Mouse (Mus musculus): ENCODE measurements at regions not wholly inside any gene's neighbourhood (a gene's known extent, or its start where the extent isn't known, plus 50 kb on each side); places are given as distances from the start of the nearest gene placed in this dataset.

DNA sequence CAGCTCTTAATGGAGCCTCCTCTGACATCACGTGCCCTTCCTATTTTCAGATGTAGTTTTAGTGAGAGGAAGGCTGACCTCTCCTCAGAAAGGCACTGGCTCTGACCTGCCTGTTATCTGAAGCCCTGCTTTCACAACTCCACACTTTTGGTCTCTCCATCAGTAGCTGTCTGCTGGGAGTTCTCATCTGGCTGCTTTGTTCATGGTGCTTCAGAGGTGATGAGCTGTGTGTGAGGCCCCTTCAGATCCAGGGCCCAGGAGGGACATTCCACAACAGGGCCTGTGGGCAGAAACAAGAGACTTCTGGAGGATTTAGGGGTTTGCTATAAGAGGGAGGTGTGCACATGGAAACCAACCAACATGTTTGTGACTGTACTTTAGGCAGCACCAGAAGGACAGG, 50.8 kb upstream of the Fhl2 start:
- DNase-seq (ENCODE audit: low spot score in 2 of 2) = no peak

DNA sequence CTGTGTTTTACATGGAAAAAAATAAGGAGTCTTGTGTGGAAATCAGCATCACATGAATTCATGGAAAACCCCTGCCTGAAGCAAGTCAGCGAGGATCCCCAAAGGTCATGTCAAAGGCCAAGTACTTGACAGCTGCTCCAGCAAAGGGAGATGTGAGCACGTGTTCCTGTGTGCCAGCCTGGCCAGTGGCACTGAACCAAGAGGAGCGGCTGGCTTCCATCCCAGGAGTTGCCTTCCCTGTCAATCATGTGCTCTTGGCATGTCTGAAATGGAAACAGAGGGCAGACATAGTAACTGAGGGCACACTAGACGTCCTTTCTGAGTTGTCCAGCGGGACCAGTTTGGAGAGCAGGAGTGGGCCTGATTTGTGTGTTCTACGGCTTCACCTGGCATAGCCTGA, 53.5 kb upstream of the Fhl2 start:
- DNase-seq (ENCODE audit: low spot score in 2 of 2) = no peak

DNA sequence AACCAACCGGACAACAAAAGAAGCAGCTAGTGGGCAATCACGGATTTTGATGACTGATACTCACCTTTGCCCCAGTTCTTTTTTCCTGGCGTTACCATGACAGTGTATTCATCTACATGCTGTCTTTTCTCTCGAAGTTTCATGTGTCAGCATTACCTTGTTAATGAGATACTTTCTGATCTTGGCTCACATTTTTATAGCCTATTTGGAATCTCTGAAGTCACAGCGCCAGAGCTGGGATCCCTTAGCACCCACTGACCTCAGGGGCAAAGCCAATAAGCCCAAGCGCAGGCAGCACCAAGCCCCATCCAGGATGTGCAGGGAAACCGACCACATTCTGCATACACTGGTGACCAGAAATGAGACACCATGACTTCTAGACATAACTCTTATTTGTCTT, 54.6 kb upstream of the Fhl2 start:
- DNase-seq (ENCODE audit: low spot score in 2 of 2) = no peak

DNA sequence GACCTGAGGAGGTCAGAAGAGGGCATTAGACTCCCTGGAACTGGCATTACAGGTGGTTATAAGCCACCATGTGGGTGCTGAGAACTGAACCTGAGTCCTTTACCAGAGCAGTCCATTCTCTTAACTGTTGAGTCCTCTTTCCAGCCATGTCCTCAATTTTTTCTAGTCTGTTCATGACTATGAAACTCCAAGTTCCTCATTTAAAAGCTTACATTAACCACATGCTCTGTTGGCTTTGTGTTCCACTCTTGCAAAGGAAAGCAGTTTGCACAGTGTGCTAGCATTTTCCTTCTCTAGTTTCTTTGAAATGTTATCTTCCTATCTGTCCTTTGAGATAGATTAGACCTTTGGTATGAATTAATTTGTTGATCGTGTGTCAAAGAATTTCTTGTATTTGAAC, 57.3 kb upstream of the Fhl2 start:
- DNase-seq (ENCODE audit: low spot score in 2 of 2) = no peak

DNA sequence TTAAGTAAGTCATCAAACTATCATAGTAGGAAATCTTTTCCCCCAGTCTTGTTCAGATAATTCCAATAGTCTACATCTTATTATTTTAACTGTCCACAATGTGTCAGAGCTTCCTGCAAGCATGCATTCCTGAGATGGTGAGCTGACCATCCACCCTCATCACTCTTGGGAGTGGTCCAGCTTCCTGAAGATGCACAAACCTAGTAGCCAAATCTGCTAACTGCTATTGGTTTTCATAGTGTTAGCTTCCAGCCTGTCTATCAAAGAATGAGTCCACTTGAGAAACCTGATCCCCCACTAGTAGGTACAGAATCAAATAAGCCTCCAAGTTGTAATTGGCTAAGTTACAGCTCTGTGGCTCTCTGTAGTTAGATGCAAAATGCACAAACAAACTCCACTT, 59.3 kb upstream of the Fhl2 start:
- no peak for DNase-seq (ENCODE audit: low spot score in 2 of 2)

DNA sequence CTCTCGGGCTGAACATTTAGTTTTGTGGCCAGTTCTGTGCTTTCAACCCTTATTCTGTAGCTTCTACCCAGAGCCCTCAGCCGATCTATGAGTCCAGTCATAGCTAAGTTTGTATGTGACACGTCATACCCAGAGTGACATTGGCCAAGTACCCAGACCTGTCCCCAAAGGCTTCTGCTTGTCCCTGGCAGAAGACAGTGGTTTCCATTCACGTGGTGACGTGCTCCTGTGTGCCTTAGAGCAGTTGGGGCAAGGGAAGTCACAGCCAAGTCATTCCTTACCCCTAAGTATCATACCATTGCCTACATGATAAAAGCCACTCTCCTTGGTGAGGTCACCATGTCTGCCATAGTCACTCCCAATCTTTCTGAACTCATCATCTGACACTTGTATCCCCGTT, 61.1 kb upstream of the Fhl2 start:
- no peak for DNase-seq (ENCODE audit: low spot score in 2 of 2)

DNA sequence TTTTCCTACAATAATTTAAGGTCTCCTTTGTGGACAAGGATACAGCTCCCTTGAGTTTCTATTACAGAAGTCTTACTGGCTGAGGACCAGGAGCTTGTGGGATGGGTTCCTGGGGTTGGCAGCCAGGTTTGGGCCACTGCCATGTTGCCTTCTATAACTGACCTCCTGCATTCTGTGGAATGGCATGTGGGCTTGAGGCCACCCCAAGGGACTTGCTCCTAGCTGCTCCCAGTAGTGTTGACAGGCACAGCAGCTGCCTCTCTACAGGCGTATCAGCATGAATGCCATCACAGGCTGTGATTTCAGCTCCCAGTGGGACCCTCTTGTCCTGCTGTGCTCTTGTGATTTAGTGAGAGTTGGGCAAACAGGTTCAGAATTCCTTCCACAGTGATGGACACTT, 63.1 kb upstream of the Fhl2 start:
- DNase-seq (ENCODE audit: low spot score in 2 of 2) = no peak

DNA sequence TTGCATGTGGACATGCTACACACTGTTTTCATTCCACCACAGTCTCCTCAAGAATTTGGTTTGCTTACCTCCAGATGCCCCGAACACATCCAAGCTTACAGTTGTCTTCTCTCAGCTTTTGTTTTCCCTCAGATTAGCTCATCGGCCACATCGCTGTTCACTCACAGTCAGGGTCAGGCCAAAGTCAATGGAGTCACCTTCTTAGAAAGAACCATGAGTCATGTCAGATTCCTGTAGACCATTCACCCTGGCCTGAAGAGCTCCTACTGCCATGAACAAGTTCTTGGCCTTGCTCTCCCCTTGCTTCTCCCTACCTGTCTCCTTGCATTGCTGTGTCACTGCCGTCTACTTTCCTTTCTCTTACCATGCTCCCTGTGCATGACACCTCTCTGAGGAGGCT, 63.7 kb upstream of the Fhl2 start:
- DNase-seq (ENCODE audit: low spot score in 2 of 2) = no peak

DNA sequence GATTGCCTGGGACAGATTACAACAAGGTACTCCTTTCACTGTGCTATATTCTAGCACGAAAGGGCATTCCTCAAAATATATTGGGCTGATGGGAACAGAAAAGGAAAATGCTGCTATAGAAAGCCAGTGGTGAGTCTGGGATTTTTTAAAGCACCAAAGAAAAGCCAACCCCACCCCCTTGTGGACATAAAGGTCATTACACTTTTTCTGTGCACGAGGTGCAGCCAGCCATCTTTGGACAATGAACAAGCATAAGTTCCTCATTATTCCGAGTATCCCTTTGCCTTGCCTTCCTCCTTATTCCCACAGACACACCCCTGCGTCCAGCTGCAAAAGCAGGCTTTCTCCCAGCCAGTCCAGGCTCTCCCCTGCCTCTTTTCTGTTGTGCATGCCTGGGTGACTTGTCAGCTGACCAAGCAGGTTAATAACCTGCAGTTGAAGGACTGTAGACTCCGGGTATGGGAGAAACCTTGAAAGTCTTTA, 67.7 kb upstream of the Fhl2 start:
- peak; percentile 44 to 87 for DNase-seq (ENCODE audit: low spot score in 2 of 2)

DNA sequence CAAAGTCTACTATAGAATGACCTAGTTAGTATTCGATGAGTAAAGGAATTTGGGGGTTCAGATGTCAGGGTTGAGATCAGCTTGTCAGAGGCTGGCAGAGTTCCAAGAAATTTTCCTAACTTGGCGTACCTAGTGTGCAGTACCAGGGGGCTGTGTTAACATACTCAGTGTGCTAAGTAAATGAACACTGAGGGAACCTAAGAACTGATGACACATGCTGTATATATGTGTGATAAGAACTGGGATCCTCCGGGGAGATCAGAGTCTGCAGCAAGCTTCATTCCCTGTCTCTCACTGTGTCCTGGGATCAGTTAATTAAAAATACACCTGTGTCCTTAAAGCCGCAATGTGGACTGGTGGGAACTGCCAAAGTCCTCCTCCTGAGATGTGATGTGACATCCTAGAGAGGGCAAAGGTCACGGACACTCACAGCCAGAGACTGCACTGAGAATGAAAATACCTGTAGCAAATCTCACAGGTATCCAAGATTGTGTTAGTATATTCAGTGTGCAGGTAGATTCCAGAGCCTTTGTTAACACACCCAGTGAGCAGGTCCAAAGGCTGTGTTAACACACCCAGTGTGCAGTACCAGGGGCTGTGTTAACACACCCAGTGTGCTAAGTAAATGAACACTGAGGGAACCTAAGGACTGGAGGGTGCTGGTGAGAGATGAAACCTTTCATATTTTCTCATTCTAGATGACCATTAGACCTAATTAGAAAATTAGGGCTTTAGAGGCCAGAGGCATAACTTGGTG, 69.1 kb upstream of the Fhl2 start:
- DNase-seq (ENCODE audit: low spot score in 2 of 2) = no peak

DNA sequence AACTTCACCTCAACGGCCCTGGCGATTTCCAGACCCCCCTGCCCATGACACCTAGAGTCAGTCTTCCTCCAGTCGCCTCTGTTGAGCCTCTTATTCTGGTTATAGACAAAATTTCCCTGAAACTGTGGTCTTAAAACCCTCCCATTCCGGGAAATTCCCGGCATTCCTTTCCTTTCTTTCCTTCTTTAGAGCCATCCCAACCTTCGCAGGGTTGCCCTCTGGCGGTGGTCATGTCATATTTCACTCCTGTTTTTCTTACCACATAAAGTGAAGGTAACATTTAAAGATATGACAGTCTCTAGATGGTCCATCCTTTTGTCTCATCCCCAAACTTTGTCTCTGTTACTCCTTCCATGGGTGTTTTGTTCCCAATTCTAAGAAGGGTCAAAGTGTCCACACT, 72.9 kb upstream of the Fhl2 start:
- DNase-seq (ENCODE audit: low spot score in 2 of 2) = peak in 1 of 2 experiments; percentile 8

DNA sequence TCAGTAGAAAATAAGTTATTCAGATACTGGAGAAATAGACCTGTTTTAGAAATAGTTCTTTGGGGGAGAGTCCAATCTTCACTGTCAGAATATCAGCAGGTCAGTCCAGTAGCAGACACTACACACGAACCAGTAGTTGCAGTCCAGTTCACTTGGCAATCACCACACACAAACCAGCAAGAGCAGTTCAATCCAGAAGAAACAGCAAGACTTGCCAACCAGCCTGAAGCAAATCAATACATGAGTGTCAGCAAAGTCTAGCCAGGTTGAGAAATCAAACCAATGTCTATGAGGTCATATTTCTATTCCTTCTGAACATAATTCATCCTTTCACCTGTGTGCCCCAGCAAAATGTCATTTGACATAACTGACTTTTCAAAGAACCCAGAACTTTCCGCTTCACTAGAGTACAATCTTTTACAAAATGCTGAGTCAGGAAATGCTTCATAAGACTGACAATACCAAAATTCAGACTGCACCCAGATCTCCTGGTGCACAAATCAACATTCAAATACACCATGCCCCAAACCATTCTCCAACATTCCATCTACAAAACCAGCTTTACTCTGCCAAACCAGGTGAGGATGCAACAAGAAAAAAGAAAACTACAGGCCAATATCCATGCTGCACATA, 76.6 kb upstream of the Fhl2 start:
- no peak for DNase-seq (ENCODE audit: low spot score in 2 of 2)

DNA sequence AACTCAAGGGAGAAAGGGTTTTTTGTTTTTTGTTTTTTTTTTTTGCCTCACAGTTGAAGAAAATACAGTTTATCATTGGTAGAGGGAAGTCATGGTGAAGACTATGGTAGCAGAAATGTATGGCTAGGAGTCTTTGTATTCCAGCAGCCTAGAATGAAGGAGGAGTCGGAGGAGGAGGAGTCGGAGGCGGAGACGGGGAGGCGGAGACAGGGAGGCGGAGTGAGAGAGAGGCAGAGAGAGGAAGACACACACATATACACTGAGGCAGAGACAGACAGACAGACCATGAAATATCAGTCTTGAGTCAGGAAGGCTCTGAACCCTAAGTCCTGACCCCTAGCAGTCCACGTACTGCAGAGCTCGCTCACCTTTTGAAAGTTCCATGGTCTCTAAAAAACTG, 95.0 kb upstream of the Fhl2 start:
- no peak for DNase-seq (ENCODE audit: low spot score in 2 of 2)

DNA sequence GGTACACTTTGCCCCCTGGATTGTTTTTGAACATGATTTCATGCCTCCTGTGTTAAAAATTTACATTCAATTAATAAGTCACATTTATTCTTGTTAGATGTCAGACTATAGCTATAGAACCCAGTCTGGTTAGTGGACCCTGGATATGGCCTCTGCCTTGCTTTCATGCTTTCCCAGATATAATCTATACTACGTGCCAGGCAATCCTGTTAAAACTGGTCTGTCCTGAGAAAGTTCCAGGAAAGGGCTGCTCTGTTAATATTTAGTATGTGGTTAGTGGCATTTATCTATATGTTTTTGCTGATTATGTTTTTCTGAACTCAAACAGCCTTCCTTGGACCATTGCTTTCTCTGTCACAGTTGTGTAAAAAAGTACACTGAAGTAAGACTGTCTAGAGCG, 95.8 kb upstream of the Fhl2 start:
- no peak for DNase-seq (ENCODE audit: low spot score in 2 of 2)

DNA sequence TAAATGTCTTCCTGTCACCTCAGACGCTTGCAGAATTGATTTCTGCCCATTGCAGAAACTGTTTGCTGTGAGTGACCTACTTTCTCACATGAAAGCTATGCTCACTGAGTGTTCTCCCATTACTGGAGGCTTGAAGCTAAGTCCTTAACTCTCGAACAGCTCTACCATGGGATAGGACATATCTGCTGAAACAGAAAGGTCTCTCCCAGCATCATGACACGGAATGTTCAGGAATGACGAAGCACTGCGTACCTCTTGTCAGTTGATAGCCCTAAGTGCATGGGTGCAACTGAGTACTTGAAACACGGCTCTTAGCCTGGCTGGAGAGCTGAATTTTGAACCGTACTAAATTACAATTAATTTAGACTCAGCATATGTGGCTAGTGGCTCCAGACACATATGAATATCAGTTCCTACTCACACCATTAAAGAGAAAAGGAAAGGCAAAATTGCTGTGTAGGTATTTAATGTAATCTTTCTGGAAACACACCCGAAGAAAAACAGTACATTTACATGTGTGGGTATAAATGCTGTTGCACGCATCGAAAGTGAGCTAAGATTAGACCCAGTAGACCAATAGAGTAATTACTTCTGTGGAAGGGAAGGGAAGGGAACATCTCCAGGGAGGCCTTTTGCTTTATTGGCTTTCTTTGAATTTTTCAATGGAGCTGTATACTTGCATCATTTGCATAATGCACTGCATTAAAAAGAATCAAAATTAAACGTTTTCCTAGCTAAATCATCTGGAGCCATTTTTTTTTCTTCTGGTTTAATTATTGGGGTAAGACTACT, 97.6 kb upstream of the Fhl2 start:
- no peak for DNase-seq (ENCODE audit: low spot score in 2 of 2)

DNA sequence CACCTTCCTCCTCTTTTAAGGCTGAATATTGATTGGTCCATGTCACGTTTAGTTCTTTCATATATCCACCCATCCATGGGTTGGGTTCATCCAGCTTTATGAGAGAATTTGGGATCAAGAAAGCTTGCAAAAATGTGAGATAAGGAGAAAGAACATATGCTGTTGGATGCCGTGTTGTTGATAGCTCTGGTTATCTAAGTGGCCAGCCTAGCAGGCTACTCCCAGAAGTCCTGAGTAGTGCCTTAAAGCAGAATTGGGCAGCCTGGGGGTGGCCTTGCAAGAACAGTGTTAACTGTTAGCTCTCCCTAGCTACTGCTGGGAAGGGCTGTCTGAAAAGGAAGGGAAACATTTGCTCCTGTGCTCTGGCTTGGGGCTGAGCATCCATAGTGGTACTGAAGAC, 100.8 kb upstream of the Fhl2 start:
- no peak for DNase-seq (ENCODE audit: low spot score in 2 of 2)

DNA sequence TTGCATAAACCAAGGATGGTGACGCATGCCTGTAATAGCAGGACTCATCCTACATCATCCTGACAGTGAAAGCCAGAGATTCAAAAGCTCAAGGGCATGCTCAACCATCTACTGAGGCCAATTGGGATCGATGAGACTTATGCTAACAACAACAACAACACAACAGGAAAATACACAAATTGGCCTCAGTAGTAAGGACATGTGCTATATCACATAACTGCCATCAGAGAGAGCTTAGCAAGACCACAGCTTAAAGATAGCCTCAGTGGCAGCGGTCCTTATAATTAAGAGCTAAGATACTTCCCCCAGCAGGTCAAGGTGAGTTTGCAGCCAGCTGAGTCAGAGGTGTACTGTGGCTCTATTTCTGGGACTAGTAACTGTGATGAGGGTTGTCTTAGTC, 102.0 kb upstream of the Fhl2 start:
- no peak for DNase-seq (ENCODE audit: low spot score in 2 of 2)

DNA sequence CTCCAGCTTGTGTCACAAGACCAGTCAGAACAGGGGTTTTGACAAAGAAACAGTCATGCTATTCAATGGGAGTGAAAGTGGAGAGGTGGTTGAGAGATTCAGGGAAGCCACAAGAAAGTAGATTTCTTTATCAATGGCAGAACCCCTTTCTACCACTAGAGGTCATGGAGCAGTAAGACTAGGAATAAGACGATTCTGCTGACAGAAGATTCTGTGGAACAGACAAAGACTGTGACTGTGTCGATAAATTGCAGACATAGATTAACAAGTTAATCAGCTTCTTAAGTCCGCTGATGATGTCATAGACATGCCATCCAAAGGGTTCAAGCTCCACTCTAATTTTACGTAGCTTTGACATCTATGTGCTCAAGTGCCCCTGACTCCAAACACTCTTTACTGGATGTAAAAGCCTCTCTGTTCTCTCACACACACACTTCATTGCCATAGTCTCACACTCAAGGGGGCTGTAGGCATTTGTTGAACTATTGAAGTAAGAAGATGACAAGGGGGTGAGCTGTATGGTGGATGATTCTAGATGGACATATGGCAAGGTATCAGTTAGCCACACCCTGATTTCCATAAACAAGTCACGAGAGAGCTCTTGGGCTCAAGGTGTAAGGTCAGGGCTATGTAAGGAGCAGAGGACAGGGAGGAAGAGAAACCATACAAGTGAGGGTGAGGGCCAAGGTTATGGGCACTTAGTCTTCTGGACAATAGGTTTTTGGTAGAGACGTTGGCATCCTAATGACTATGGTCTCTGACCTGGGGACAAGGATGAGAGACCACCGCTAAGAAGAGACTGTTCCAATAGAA, 102.9 kb upstream of the Fhl2 start:
- DNase-seq (ENCODE audit: low spot score in 2 of 2) = peak in 1 of 2 experiments; percentile 32

DNA sequence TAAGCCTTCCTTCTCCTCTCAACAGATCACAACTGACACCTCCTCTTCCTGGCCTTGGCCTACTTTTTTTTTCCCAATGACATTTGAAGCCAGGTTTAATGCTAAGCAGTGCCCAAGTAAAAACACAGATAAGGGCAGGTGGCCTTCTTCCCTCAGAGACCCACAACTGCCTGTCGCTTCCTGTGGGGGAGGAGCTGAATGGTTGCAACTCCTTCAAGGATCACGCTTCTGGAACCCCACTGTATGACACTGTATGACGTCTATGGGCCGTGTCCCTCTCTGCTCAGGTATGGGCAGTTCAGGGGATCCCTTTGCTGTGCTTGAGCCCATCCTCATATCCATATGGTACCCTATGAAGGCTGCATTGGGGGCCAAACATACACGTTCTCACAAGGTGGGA, 103.9 kb upstream of the Fhl2 start:
- no peak for DNase-seq (ENCODE audit: low spot score in 2 of 2)

DNA sequence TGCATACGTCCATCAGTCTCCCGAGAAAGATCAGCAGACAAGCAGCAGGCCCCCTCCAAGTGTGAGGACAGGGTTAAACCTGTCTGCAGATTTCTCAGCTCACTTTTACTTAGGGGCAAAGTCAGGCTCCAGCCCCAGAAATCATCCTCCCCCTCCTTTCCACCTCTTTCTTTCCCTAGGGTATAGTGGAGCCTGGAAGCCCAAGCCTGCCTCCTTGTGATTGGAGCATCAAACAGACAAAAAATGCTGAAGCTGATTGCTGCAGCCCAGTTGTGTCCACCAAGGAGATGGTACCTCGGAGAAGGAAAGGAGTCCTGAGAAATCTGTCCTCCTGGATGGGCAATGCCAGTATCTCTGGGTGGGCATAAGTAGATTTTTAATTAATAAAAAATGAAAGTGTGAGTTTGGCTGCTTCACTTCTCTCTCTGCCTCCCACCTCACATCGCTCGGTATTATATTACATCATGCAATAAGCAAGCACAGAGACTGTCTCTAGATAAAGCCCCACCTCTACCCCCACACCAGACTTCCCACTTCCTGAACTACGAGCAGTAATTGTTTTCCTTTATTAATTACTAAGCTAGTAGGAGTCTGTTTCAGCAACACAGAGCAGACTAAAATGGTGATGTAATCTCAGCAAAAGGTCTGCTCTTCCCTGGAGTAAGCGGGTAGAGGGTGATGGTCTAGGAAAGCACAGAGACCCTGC, 105.2 kb upstream of the Fhl2 start:
- DNase-seq (ENCODE audit: low spot score in 2 of 2) = no peak

DNA sequence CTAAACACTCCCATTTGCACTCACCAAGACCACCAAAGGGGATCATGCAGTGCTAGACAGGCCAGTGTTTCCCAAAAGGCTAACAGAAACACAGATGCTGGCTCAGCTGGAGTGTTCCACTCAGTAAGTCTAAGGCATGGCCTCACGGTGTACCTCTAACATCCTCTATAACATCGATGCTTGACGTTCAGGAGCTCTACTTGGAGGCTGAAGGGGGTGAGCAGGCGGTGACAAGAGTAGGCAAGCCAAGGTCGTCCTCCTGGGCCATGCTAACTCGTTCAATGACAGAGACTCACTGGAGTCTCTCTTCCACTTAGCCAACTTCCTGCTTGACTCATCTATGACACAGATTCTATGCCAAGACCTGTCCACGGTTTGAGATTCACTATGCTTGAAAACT, 105.9 kb upstream of the Fhl2 start:
- no peak for DNase-seq (ENCODE audit: low spot score in 2 of 2)
